Mouse (Mus musculus): ENCODE results near the gene Zfyve28. TPM values are rescaled to one million over a fixed set of nuclear protein-coding genes. Genes with fewer than 3 reads are reported as not detected.

Gene Zfyve28
- polyA plus RNA-seq, 1 experiment from 2014 or later = 0.42 TPM

GRCm38 (mm10) chr5:34249132-34249531 is 39.1 kb downstream of the Zfyve28 start:
- Histone ChIP-seq H3K9ac (ENCODE audit: low read depth, low read length) (no peak overlapping the region), H3K4me1 (ENCODE audit: control insufficient read depth, insufficient read depth, low read length) (peaks cover 11% of the 10 kb centered on the region), H3K4me2 (ENCODE audit: low read depth, low read length) (no peak overlapping the region), H3K9me3 (ENCODE audit: control insufficient read depth, low read length) (no peaks in the 10 kb centered on the region), H3K27me3 (replicated peaks; ENCODE audit: control insufficient read depth, insufficient read depth, low read length) (no peaks in the 10 kb centered on the region), H3K4me3 (ENCODE audit: low read length) (no peak overlapping the region), H3K36me3 (ENCODE audit: control insufficient read depth, insufficient read depth, low read length) (no peaks in the 10 kb centered on the region), H3K27ac (ENCODE audit: low read length) (no peak overlapping the region)
- WGBS = 65% methylated on average over 4 of the region's 4 CpGs
- ATAC-seq = no peak

GRCm38 (mm10) chr5:34246443-34246842 is 41.8 kb downstream of the Zfyve28 start:
- Histone ChIP-seq H3K9me3 (ENCODE audit: control insufficient read depth, low read length) (no peaks in the 10 kb centered on the region), H3K27ac (ENCODE audit: low read length) (no peak overlapping the region), H3K27me3 (replicated peaks; ENCODE audit: control insufficient read depth, insufficient read depth, low read length) (no peaks in the 10 kb centered on the region), H3K9ac (ENCODE audit: low read depth, low read length) (no peak overlapping the region), H3K36me3 (ENCODE audit: control insufficient read depth, insufficient read depth, low read length) (no peaks in the 10 kb centered on the region), H3K4me2 (ENCODE audit: low read depth, low read length) (no peak overlapping the region), H3K4me3 (ENCODE audit: low read length) (no peak overlapping the region), H3K4me1 (ENCODE audit: control insufficient read depth, insufficient read depth, low read length) (no peaks in the 10 kb centered on the region)
- WGBS = 91% methylated on average over 3 of the region's 3 CpGs
- no peak for ATAC-seq

GRCm38 (mm10) chr5:34243062-34243461 is 45.2 kb downstream of the Zfyve28 start:
- H3K27ac ChIP-seq (ENCODE audit: low read length) = no peak overlapping the region
- H3K36me3 ChIP-seq (ENCODE audit: control insufficient read depth, insufficient read depth, low read length) = no peaks in the 10 kb centered on the region
- no peak overlapping the region for H3K9ac ChIP-seq (ENCODE audit: low read depth, low read length)
- no peak overlapping the region for H3K4me3 ChIP-seq (ENCODE audit: low read length)
- H3K27me3 ChIP-seq (replicated peaks; ENCODE audit: control insufficient read depth, insufficient read depth, low read length) = no peaks in the 10 kb centered on the region
- no peak overlapping the region for H3K4me2 ChIP-seq (ENCODE audit: low read depth, low read length)
- ATAC-seq = no peak
- no peaks in the 10 kb centered on the region for H3K9me3 ChIP-seq (ENCODE audit: control insufficient read depth, low read length)
- no peaks in the 10 kb centered on the region for H3K4me1 ChIP-seq (ENCODE audit: control insufficient read depth, insufficient read depth, low read length)
- 87% methylated on average over 5 of the region's 5 CpGs for WGBS

- Histone ChIP-seq H3K4me2 (ENCODE audit: low read depth, low read length) (no peak overlapping the region), H3K36me3 (ENCODE audit: control insufficient read depth, insufficient read depth, low read length) (no peaks in the 10 kb centered on the region), H3K9ac (ENCODE audit: low read depth, low read length) (no peak overlapping the region), H3K4me1 (ENCODE audit: control insufficient read depth, insufficient read depth, low read length) (no peaks in the 10 kb centered on the region), H3K27ac (ENCODE audit: low read length) (no peak overlapping the region), H3K9me3 (ENCODE audit: control insufficient read depth, low read length) (no peaks in the 10 kb centered on the region), H3K4me3 (ENCODE audit: low read length) (no peak overlapping the region), H3K27me3 (replicated peaks; ENCODE audit: control insufficient read depth, insufficient read depth, low read length) (no peaks in the 10 kb centered on the region)
- ATAC-seq = no peak; the same call in 1 of the 2 replicates
- WGBS = 26% methylated on average over 15 of the region's 15 CpGs
These were observed 45.9 kb downstream of the Zfyve28 start for GRCm38 (mm10) chr5:34242224-34242963.

GRCm38 (mm10) chr5:34238444-34238843 is 49.8 kb downstream of the Zfyve28 start:
- Histone ChIP-seq H3K27ac (ENCODE audit: low read length) (no peak overlapping the region), H3K36me3 (ENCODE audit: control insufficient read depth, insufficient read depth, low read length) (no peaks in the 10 kb centered on the region), H3K4me2 (ENCODE audit: low read depth, low read length) (no peak overlapping the region), H3K9me3 (ENCODE audit: control insufficient read depth, low read length) (no peaks in the 10 kb centered on the region), H3K27me3 (replicated peaks; ENCODE audit: control insufficient read depth, insufficient read depth, low read length) (no peaks in the 10 kb centered on the region), H3K9ac (ENCODE audit: low read depth, low read length) (no peak overlapping the region), H3K4me3 (ENCODE audit: low read length) (no peak overlapping the region), H3K4me1 (ENCODE audit: control insufficient read depth, insufficient read depth, low read length) (no peaks in the 10 kb centered on the region)
- 87% methylated on average over 6 of the region's 6 CpGs for WGBS
- ATAC-seq = no peak

GRCm38 (mm10) chr5:34235898-34236420 is 52.3 kb downstream of the Zfyve28 start:
- Histone ChIP-seq H3K9me3 (ENCODE audit: control insufficient read depth, low read length) (no peaks in the 10 kb centered on the region), H3K27me3 (replicated peaks; ENCODE audit: control insufficient read depth, insufficient read depth, low read length) (no peaks in the 10 kb centered on the region), H3K27ac (ENCODE audit: low read length) (no peak overlapping the region), H3K4me3 (ENCODE audit: low read length) (no peak overlapping the region), H3K4me2 (ENCODE audit: low read depth, low read length) (no peak overlapping the region), H3K4me1 (ENCODE audit: control insufficient read depth, insufficient read depth, low read length) (no peaks in the 10 kb centered on the region), H3K9ac (ENCODE audit: low read depth, low read length) (no peak overlapping the region), H3K36me3 (ENCODE audit: control insufficient read depth, insufficient read depth, low read length) (no peaks in the 10 kb centered on the region)
- ATAC-seq = no peak
- WGBS = 41% methylated on average over 10 of the region's 10 CpGs

- Histone ChIP-seq H3K27me3 (replicated peaks; ENCODE audit: control insufficient read depth, insufficient read depth, low read length) (no peaks in the 10 kb centered on the region), H3K4me1 (ENCODE audit: control insufficient read depth, insufficient read depth, low read length) (no peaks in the 10 kb centered on the region), H3K9ac (ENCODE audit: low read depth, low read length) (no peak overlapping the region), H3K4me3 (ENCODE audit: low read length) (no peak overlapping the region), H3K27ac (ENCODE audit: low read length) (no peak overlapping the region), H3K9me3 (ENCODE audit: control insufficient read depth, low read length) (no peaks in the 10 kb centered on the region), H3K36me3 (ENCODE audit: control insufficient read depth, insufficient read depth, low read length) (no peaks in the 10 kb centered on the region), H3K4me2 (ENCODE audit: low read depth, low read length) (no peak overlapping the region)
- ATAC-seq = no peak
- 74% methylated on average over 4 of the region's 4 CpGs for WGBS
These were observed 53.2 kb downstream of the Zfyve28 start for GRCm38 (mm10) chr5:34235056-34235455.

- Histone ChIP-seq H3K27me3 (replicated peaks; ENCODE audit: control insufficient read depth, insufficient read depth, low read length) (no peaks in the 10 kb centered on the region), H3K9me3 (ENCODE audit: control insufficient read depth, low read length) (no peaks in the 10 kb centered on the region), H3K4me3 (ENCODE audit: low read length) (no peak overlapping the region), H3K9ac (ENCODE audit: low read depth, low read length) (no peak overlapping the region), H3K4me2 (ENCODE audit: low read depth, low read length) (no peak overlapping the region), H3K27ac (ENCODE audit: low read length) (no peak overlapping the region), H3K36me3 (ENCODE audit: control insufficient read depth, insufficient read depth, low read length) (no peaks in the 10 kb centered on the region), H3K4me1 (ENCODE audit: control insufficient read depth, insufficient read depth, low read length) (no peaks in the 10 kb centered on the region)
- 85% methylated on average over 6 of the region's 6 CpGs for WGBS
- ATAC-seq = no peak
These were observed 55.1 kb downstream of the Zfyve28 start for GRCm38 (mm10) chr5:34233221-34233515.

- WGBS = 65% methylated on average over 8 of the region's 8 CpGs
These were observed 55.6 kb downstream of the Zfyve28 start for GRCm38 (mm10) chr5:34232481-34233220.

More at GRCm38 (mm10) chr5:34232481-34233220, 55.6 kb downstream of the Zfyve28 start:
- no peak overlapping the region for H3K27ac ChIP-seq (ENCODE audit: low read length)
- H3K4me1 ChIP-seq (ENCODE audit: control insufficient read depth, insufficient read depth, low read length) = no peaks in the 10 kb centered on the region
- no peak for ATAC-seq
- no peaks in the 10 kb centered on the region for H3K27me3 ChIP-seq (replicated peaks; ENCODE audit: control insufficient read depth, insufficient read depth, low read length)
- H3K9me3 ChIP-seq (ENCODE audit: control insufficient read depth, low read length) = no peaks in the 10 kb centered on the region
- H3K4me3 ChIP-seq (ENCODE audit: low read length) = no peak overlapping the region
- H3K4me2 ChIP-seq (ENCODE audit: low read depth, low read length) = no peak overlapping the region
- no peaks in the 10 kb centered on the region for H3K36me3 ChIP-seq (ENCODE audit: control insufficient read depth, insufficient read depth, low read length)
- no peak overlapping the region for H3K9ac ChIP-seq (ENCODE audit: low read depth, low read length)

Data from intestine, embryonic 16.5 days (tissue).